Mouse (Mus musculus): ENCODE measurements around the gene Sp4. TPM values are rescaled to one million over a fixed set of nuclear protein-coding genes. Genes with fewer than 3 reads are reported as not detected.
A peak's percentile ranks its signal among the peaks of the same experiment; 100 is the strongest.

The Sp4 gene
- total and polyA plus RNA-seq, 3 experiments: 21.4 to 35.4 (median 33.9) TPM

GRCm38 (mm10) chr12:118326161-118326560 is 24.9 kb upstream of the Sp4 start:
- H3K27ac ChIP-seq (ENCODE audit: control insufficient read depth, low read depth, low read length): no peak overlapping the region
- H3K9me3 ChIP-seq (replicated peaks; ENCODE audit: insufficient read depth, low read length): no peaks in the 10 kb centered on the region
- H3K4me3 ChIP-seq (ENCODE audit: control insufficient read depth in 1 of 2, insufficient read depth in 1 of 2, low read depth in 2 of 2, low read length in 2 of 2): no peak overlapping the region
- no peak overlapping the region for H3K9ac ChIP-seq (ENCODE audit: control insufficient read depth, low read depth, low read length, poor library complexity, severe bottlenecking)
- TF ChIP-seq GATA1 (IDR thresholded peaks at IDR 0.05; ENCODE audit: low read depth, low read length) (peak; percentile 64; the same call in 1 of the 2 replicates), MAFK (IDR thresholded peaks at IDR 0.05; ENCODE audit: borderline replicate concordance, low read depth, low read length) (no peak), MAX (IDR thresholded peaks at IDR 0.05; ENCODE audit: low read length) (peak; percentile 18; the same call in 1 of the 2 replicates), KAT2A (conservative IDR thresholded peaks at IDR 0.05; ENCODE audit: low read depth, low read length) (no peak), UBTF (IDR thresholded peaks at IDR 0.05; ENCODE audit: borderline replicate concordance, insufficient read depth, low read depth, low read length) (no peak), EP300 (IDR thresholded peaks at IDR 0.05; ENCODE audit: low read depth in 1 of 2, low read length in 2 of 2) (peak; percentile 46 to 69; a peak in 3 of 4 replicates), SIN3A (IDR thresholded peaks at IDR 0.05; ENCODE audit: low read length) (peak; percentile 39; the same call in 1 of the 2 replicates), TCF12 (IDR thresholded peaks at IDR 0.05; ENCODE audit: low read depth, low read length) (peak; percentile 13; the same call in 1 of the 2 replicates), RCOR1 (IDR thresholded peaks at IDR 0.05; ENCODE audit: low read depth, low read length) (peak; percentile 33; the same call in 1 of the 2 replicates)
- H3K79me2 ChIP-seq (ENCODE audit: control insufficient read depth, insufficient read depth, low read length, poor library complexity): no peaks in the 10 kb centered on the region
- H3K36me3 ChIP-seq (ENCODE audit: control insufficient read depth in 1 of 2, insufficient read depth in 2 of 2, low read length in 2 of 2): peaks cover 0 to 14% of the 10 kb centered on the region in 2 experiments; a peak in 2 of 4 replicates
- H3K27me3 ChIP-seq (ENCODE audit: control insufficient read depth in 1 of 2, insufficient read depth in 2 of 2, low read length in 2 of 2): no peaks in the 10 kb centered on the region
- H3K4me1 ChIP-seq (ENCODE audit: control insufficient read depth in 1 of 2, insufficient read depth in 2 of 2, low read length in 2 of 2): peaks cover 0 to 18% of the 10 kb centered on the region in 2 experiments; a peak in 2 of 4 replicates
- DNase-seq (ENCODE audit: low read depth, low spot score): peak; percentile 63

- Histone ChIP-seq H3K79me2 (ENCODE audit: control insufficient read depth, insufficient read depth, low read length, poor library complexity) (no peaks in the 10 kb centered on the region), H3K9ac (ENCODE audit: control insufficient read depth, low read depth, low read length, poor library complexity, severe bottlenecking) (no peak overlapping the region), H3K36me3 (ENCODE audit: control insufficient read depth in 1 of 2, insufficient read depth in 2 of 2, low read length in 2 of 2) (peaks cover 0 to 12% of the 10 kb centered on the region in 2 experiments; a peak in 2 of 4 replicates), H3K9me3 (replicated peaks; ENCODE audit: insufficient read depth, low read length) (no peaks in the 10 kb centered on the region), H3K27ac (ENCODE audit: control insufficient read depth, low read depth, low read length) (no peak overlapping the region), H3K27me3 (ENCODE audit: control insufficient read depth in 1 of 2, insufficient read depth in 2 of 2, low read length in 2 of 2) (no peaks in the 10 kb centered on the region), H3K4me3 (ENCODE audit: control insufficient read depth in 1 of 2, insufficient read depth in 1 of 2, low read depth in 2 of 2, low read length in 2 of 2) (no peak overlapping the region), H3K4me1 (ENCODE audit: control insufficient read depth in 1 of 2, insufficient read depth in 2 of 2, low read length in 2 of 2) (peaks cover 4 to 8% of the 10 kb centered on the region in 2 experiments)
- peak; percentile 97 for TF ChIP-seq JUND (IDR thresholded peaks at IDR 0.05; ENCODE audit: low read depth, low read length)
- no peak for TF ChIP-seq ZNF384 (IDR thresholded peaks at IDR 0.05; ENCODE audit: low read depth, low read length)
- peak; percentile 79 for TF ChIP-seq GATA1 (IDR thresholded peaks at IDR 0.05; ENCODE audit: low read depth, low read length)
- TF ChIP-seq RCOR1 (IDR thresholded peaks at IDR 0.05; ENCODE audit: low read depth, low read length): peak; percentile 60
- 0 out of 2 replicates have a peak, but pooled peaks have one; percentile 76 for TF ChIP-seq MAZ (IDR thresholded peaks at IDR 0.05; ENCODE audit: low read depth, low read length)
- no peak for TF ChIP-seq CHD1 (IDR thresholded peaks at IDR 0.05; ENCODE audit: low read depth, low read length)
- peak; percentile 76; the same call in 1 of the 2 replicates for TF ChIP-seq ETS1 (IDR thresholded peaks at IDR 0.05; ENCODE audit: low read depth, low read length)
- TF ChIP-seq EP300 (IDR thresholded peaks at IDR 0.05; ENCODE audit: low read depth in 1 of 2, low read length in 2 of 2): peak in 1 of 2 experiments; percentile 97; a peak in 2 of 4 replicates
- TF ChIP-seq ELF1 (IDR thresholded peaks at IDR 0.05; ENCODE audit: low read depth, low read length): no peak
- TF ChIP-seq RAD21 (IDR thresholded peaks at IDR 0.05; ENCODE audit: low read depth, low read length): no peak
- peak; percentile 74 for DNase-seq (ENCODE audit: low read depth, low spot score)
Observed at GRCm38 (mm10) chr12:118320076-118320475, 18.8 kb upstream of the Sp4 start.

Measured in MEL (cell line).